Mouse (Mus musculus): ENCODE data around the gene Irs1. TPM values are rescaled to one million over a fixed set of nuclear protein-coding genes. Genes with fewer than 3 reads are reported as not detected.

The Irs1 gene
- polyA plus RNA-seq, 1 experiment from 2014 or later, result 3.3 TPM

GRCm38 (mm10) chr1:82191579-82191978 is 99.6 kb downstream of the Irs1 start:
- H3K9ac ChIP-seq, result no peak overlapping the region
- H3K27me3 ChIP-seq (replicated peaks), result no peaks in the 10 kb centered on the region
- H3K4me1 ChIP-seq (replicated peaks), result peaks cover 3% of the 10 kb centered on the region
- WGBS, result 60% methylated on average over 3 of the region's 3 CpGs
- no peaks in the 10 kb centered on the region for H3K36me3 ChIP-seq
- H3K4me2 ChIP-seq (replicated peaks), result no peak overlapping the region
- no peaks in the 10 kb centered on the region for H3K9me3 ChIP-seq
- no peak overlapping the region for H3K4me3 ChIP-seq (replicated peaks)
- no peak overlapping the region for H3K27ac ChIP-seq
- no peak for ATAC-seq

- peaks cover 3% of the 10 kb centered on the region for H3K4me1 ChIP-seq (replicated peaks)
- no peak overlapping the region for H3K4me3 ChIP-seq (replicated peaks)
- 25% methylated on average over 3 of the region's 3 CpGs for WGBS
- H3K36me3 ChIP-seq, result no peaks in the 10 kb centered on the region
- H3K4me2 ChIP-seq (replicated peaks), result no peak overlapping the region
- peak; percentile 36; the same call in 1 of the 2 replicates for ATAC-seq
- no peaks in the 10 kb centered on the region for H3K9me3 ChIP-seq
- no peaks in the 10 kb centered on the region for H3K27me3 ChIP-seq (replicated peaks)
- no peak overlapping the region for H3K27ac ChIP-seq
- no peak overlapping the region for H3K9ac ChIP-seq
Measured at GRCm38 (mm10) chr1:82189516-82189915, 101.7 kb downstream of the Irs1 start.

- Histone ChIP-seq H3K36me3 (no peaks in the 10 kb centered on the region), H3K4me1 (replicated peaks) (peaks cover 3% of the 10 kb centered on the region), H3K9ac (no peak overlapping the region), H3K4me3 (replicated peaks) (no peak overlapping the region), H3K27me3 (replicated peaks) (no peaks in the 10 kb centered on the region), H3K27ac (no peak overlapping the region), H3K4me2 (replicated peaks) (no peak overlapping the region), H3K9me3 (no peaks in the 10 kb centered on the region)
- ATAC-seq, result peak; percentile 72
- 71% methylated on average over 10 of the region's 10 CpGs for WGBS
Measured at GRCm38 (mm10) chr1:82188549-82189231, 102.5 kb downstream of the Irs1 start.

- no peak overlapping the region for H3K27ac ChIP-seq
- H3K4me2 ChIP-seq (replicated peaks), result no peak overlapping the region
- H3K27me3 ChIP-seq (replicated peaks), result no peaks in the 10 kb centered on the region
- ATAC-seq, result 0 out of 2 replicates have a peak, but pooled peaks have one; percentile 23
- 63% methylated on average over 8 of the region's 8 CpGs for WGBS
- H3K9ac ChIP-seq, result no peak overlapping the region
- H3K4me3 ChIP-seq (replicated peaks), result no peak overlapping the region
- H3K36me3 ChIP-seq, result no peaks in the 10 kb centered on the region
- H3K9me3 ChIP-seq, result no peaks in the 10 kb centered on the region
- no peaks in the 10 kb centered on the region for H3K4me1 ChIP-seq (replicated peaks)
Measured at GRCm38 (mm10) chr1:82183913-82184442, 107.2 kb downstream of the Irs1 start.

Other genes starting within 250 kb of the Irs1 start
- 8.6 and 9.2 TPM in 2 replicates for gene Gm9747, start 58.3 kb downstream of the Irs1 start, polyA plus RNA-seq (2015; fragmentation: Nextera tagmentation; extraction: Ambion mirVana)
- gene Rhbdd1, start 25.0 kb upstream of the Irs1 start, polyA plus RNA-seq (2015; fragmentation: Nextera tagmentation; extraction: Ambion mirVana), result 9.8 and 10.2 TPM in 2 replicates